Mouse (Mus musculus): ENCODE results near the gene Ctnna3.

Ctnna3 gene

GRCm38 (mm10) chr10:64268156-64268555 lies 838.3 kb downstream of the Ctnna3 start:
- WGBS = 55% methylated on average over 4 of the region's 4 CpGs

- 74% methylated on average over 1 of the region's 1 CpGs for WGBS
Observed at GRCm38 (mm10) chr10:64275143-64275542, 845.2 kb downstream of the Ctnna3 start.

- 63% methylated on average over 2 of the region's 2 CpGs for WGBS
Observed at GRCm38 (mm10) chr10:64278836-64279235, 848.9 kb downstream of the Ctnna3 start.

DNA sequence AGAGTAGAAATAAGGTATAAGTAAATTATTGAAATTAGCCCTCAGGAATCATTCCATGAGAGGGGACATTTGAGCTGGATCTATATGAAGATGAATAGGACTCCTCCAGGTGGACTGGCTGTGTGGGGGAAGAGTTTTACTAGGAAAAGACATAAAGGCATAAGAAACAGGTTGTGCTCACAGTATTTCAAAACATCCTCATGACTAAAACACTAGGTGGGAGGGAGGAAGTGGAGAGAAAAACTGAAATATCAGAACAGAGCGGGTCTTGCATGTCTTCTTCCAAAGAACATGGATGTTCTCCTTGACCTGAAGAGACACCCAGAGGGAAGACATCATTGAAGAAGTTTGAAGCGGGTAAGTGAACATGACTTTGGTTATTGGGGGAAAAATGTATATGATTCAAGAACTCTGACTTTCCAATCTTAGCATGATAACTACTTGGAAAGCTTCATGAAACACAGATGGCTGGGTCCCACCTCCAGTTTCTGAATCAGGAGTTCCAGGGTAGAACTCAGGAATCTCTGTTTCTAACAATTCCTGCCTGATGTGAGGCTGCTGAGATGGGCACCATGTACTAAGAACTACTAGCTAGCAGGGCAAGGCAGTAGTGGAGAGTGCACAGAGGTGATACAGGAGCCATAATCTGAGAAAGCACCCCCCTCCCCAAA lies 881.9 kb downstream of the Ctnna3 start:
- 60% methylated on average over 2 of the region's 2 CpGs for WGBS

DNA sequence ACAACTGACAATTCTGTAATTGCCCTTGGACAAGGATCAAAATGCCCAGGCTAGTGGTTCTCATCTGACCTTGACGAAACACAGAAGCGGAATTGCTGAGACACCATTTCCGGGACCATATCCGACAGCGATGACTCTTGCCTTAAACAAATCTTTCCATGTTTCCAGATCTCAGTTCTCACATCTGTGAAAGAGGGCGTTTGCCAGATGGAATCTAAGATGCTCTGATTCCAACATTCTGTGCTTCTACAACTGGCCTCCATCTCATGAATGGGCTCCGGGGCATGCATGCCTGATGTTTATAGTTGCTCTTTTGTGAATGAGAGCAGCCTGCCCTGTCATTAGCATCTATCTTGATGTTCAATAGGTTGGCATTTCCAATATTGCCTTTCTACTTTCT lies 890.4 kb downstream of the Ctnna3 start:
- 57% methylated on average over 7 of the region's 7 CpGs for WGBS

DNA sequence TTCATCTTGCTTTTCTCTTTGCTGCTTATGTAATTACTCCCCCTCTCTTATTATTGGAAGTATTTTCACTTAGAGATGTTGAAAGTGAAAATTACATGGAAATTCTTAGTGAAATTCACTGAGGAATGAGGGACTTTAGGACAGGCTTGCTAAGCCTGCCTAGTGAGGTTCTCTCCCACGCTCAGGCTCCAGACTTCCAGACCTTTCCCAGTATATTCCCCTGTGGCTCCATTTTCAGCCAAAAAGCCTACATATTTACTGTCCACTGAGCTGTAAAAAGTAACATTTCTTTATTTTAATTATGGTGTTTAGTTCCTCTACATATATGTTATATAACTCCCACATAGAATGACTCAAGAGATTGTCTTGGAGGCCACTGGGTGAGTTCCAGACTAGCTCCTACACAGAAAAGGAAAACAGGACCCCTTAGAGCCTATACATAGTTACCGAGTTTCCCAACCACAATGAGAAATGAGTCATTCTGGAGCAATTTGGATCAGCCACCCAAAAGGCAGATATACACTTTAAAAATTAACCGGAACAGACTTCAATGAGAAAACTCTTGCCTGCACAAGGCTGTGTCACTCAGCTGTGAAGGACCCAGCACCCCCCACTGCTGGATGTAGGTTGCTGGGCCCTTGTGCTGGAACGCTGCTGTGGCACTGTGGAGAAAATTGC lies 912.9 kb downstream of the Ctnna3 start:
- 45% methylated on average over 4 of the region's 4 CpGs for WGBS

DNA sequence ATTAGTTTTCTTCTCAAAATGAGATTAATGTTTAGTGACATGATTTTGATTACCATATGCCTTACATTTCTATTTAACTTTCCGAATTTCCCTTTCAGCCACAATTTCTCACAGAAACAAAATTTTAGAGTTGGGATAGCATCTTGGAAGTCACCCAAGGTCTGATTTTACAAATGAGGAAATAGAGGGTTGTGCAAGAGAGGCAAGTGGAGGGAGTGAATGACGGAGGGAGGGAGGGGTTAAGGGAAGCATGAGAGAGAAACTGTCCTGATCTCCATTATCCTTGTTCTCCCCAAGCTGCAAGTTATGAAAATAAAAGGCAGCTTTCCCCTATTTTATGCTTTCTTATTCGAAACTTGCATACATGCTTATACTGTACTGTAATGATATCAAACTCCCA lies 943.4 kb downstream of the Ctnna3 start:
- WGBS = 77% methylated on average over 3 of the region's 3 CpGs

DNA sequence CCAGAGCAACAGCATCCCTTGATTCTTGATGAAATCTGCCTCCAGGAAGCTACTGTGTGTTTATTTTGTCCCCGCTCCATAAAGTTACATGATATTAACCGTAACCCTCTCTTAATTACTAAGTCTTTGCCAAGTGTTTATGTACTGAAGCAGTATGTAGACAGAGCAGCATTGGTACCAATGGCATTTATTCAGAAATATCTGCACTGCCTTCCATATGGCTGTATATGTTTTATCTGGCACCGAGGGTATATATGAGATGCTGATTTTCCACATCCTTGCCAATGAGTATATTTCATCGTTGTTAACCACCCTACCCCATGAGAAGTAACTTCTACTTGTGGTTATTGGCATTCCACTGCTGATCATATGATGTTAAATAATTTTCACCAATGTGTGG lies 947.9 kb downstream of the Ctnna3 start:
- 80% methylated on average over 4 of the region's 4 CpGs for WGBS

- 52% methylated on average over 2 of the region's 2 CpGs for WGBS
Observed at GRCm38 (mm10) chr10:64396579-64396978, 966.7 kb downstream of the Ctnna3 start.

GRCm38 (mm10) chr10:64418396-64418795 lies 988.5 kb downstream of the Ctnna3 start:
- 61% methylated on average over 1 of the region's 1 CpGs for WGBS

DNA sequence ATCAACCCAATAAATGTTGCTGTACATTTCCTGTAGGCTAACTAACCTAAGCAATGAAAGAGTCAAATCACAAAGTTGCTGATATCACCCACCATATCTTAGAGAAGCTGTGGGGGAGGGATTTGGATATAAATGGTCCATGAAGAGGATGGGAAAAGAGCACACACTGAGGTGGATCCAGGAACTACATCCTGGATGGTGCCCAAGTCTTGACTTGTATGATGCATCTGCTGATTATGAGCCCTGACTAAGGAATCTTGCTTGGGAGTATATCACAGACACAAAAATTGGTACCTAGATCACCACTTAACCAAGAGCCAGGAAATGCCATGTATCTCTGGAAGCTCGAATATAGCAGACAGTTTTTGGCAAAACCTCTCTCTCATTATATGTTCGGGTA lies 1018.7 kb downstream of the Ctnna3 start:
- 38% methylated on average over 2 of the region's 2 CpGs for WGBS

DNA sequence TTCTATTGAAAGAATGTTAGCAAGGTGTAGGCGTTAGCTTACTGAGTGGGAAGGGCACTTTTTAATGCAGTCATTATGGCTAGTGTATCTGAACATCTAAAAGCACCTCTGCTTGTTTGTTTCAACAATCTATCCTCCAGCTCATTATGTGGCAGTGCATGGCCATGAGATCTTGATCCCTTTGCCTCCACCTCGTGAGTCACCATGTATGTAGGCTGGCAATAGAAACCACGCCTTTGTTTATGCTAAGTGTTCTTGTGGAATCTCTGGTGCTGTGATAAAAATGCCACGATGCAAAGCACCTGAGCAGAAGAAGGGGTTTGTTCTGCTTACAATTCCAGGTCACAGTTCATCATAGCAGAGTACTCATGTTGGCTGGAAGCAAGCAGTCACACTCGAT lies 1053.4 kb downstream of the Ctnna3 start:
- 59% methylated on average over 5 of the region's 5 CpGs for WGBS

- 78% methylated on average over 3 of the region's 3 CpGs for WGBS
Observed at GRCm38 (mm10) chr10:64543647-64544046, 1113.7 kb downstream of the Ctnna3 start.

- WGBS = 58% methylated on average over 2 of the region's 2 CpGs
Observed at GRCm38 (mm10) chr10:64544389-64544788, 1114.5 kb downstream of the Ctnna3 start.

DNA sequence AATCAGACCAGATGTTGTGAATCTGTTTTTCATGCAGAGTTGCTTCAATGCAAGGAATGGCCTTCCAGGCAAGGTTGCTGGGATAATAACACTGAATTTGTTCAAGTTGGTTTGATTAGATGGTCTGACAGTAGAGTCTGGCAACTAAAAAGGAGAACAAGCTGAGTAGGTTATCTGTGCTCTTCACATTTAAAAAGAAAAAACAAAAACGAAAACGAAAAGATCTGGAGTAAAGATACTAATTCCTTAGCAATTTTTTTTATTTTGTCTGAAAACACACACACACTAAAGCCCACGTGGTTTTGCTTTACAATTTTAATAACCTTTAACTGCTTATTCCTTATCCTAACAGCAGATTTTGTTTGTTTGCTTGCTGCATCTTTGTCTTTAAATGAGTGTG lies 1141.4 kb downstream of the Ctnna3 start:
- WGBS = 85% methylated on average over 3 of the region's 3 CpGs

- 34% methylated on average over 2 of the region's 2 CpGs for WGBS
Observed at GRCm38 (mm10) chr10:64588116-64588515, 1158.2 kb downstream of the Ctnna3 start.

DNA sequence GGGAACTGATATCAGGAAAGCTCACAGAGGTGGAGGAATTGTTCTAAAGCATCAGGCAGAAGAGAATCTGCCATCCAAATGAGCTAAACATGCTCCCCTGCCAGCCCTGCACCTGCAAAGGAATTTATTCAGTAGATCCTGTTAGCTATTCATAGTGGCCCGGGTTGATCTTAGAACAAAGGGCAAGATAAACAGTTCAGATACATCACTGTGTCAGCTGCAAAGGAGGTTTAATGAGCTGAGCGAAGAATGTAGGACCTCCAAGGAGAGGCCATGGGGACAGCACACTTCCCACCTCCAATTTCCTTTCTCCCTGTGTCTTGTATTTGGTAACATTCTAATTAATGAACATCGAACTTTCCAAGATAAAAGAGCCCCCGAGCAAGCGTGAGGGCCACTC lies 1206.9 kb downstream of the Ctnna3 start:
- 56% methylated on average over 5 of the region's 5 CpGs for WGBS

- WGBS = 80% methylated on average over 4 of the region's 4 CpGs
Observed at GRCm38 (mm10) chr10:64641093-64641492, 1211.2 kb downstream of the Ctnna3 start.

DNA sequence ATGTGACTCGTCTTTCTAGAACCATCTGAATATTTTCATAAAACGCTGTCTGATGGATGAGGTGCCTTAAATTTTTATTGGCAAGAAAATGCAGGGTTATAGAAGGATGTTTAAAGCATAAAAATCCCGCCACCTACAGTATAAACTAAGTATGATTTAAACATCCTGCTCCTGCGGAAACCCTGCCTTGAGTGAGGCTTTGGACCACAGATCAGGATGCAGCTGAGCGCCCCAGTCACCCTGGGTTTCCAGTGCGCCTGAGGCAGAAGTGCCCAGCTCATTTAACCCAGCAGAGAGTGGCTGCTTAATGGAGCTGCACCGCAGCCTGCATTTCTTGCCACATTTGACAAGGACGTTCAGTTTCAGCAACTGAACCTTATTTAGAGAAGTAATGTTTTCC lies 1211.7 kb downstream of the Ctnna3 start:
- WGBS = 52% methylated on average over 8 of the region's 8 CpGs

- WGBS = 78% methylated on average over 2 of the region's 2 CpGs
Observed at GRCm38 (mm10) chr10:64643976-64644375, 1214.1 kb downstream of the Ctnna3 start.

- WGBS = 80% methylated on average over 4 of the region's 4 CpGs
Observed at GRCm38 (mm10) chr10:64661190-64661589, 1231.3 kb downstream of the Ctnna3 start.

GRCm38 (mm10) chr10:64671469-64671868 lies 1241.6 kb downstream of the Ctnna3 start:
- WGBS = 75% methylated on average over 2 of the region's 2 CpGs

GRCm38 (mm10) chr10:64675796-64676195 lies 1245.9 kb downstream of the Ctnna3 start:
- WGBS = 81% methylated on average over 3 of the region's 3 CpGs

- 86% methylated on average over 2 of the region's 2 CpGs for WGBS
Observed at GRCm38 (mm10) chr10:64710017-64710416, 1280.1 kb downstream of the Ctnna3 start.
